Mouse (Mus musculus) hindbrain, postnatal 0 days (tissue): ENCODE measurements around the gene P2rx3. TPM values are rescaled to one million over a fixed set of nuclear protein-coding genes. Genes with fewer than 3 reads are reported as not detected.

Experiments used
- ATAC-seq: fragments of 200-750 bp; cut with Nextera tagmentation; 2 replicates; pipeline ENCODE4 v1.8.0; 2017; ENCODE audit warnings: mild to moderate bottlenecking, moderate TSS enrichment, moderate library complexity
- DNase-seq: peaks from one replicate; pipeline ENCODE4 v3.0.0-alpha.2; 2015; ENCODE audit warnings: low spot score
- H3K27ac ChIP-seq: fragments of 300-500 bp; sonication (generic); 2 replicates; pipeline ENCODE4 v1.5.1; 2014; ENCODE audit warnings: mild to moderate bottlenecking
- H3K27me3 ChIP-seq: fragments of 300-500 bp; sonication (generic); 2 replicates; pipeline ENCODE4 v1.6.1; 2014; ENCODE audit warnings: low read length, mixed read lengths; ENCODE audit not compliant: insufficient read depth
- H3K36me3 ChIP-seq: fragments of 300-500 bp; sonication (generic); 2 replicates; pipeline ENCODE4 v1.6.1; 2014; ENCODE audit warnings: low read length, mixed read lengths; ENCODE audit not compliant: insufficient read depth
- H3K4me1 ChIP-seq: fragments of 300-500 bp; sonication (generic); 2 replicates; pipeline ENCODE4 v1.6.1; 2014; ENCODE audit warnings: antibody characterized with exemption, low read length, mixed read lengths; ENCODE audit not compliant: insufficient read depth
- H3K4me2 ChIP-seq: fragments of 300-500 bp; sonication (generic); 2 replicates; pipeline ENCODE4 v1.6.1; 2014; ENCODE audit warnings: low read depth, mild to moderate bottlenecking, low read length, moderate library complexity, mixed read lengths
- H3K4me3 ChIP-seq: fragments of 300-500 bp; sonication (generic); 2 replicates; pipeline ENCODE4 v1.5.1; 2014; ENCODE audit warnings: low read length
- H3K9ac ChIP-seq: fragments of 300-500 bp; sonication (generic); replicated peaks from 2 replicates; pipeline ENCODE4 v1.6.1; 2014; ENCODE audit warnings: mild to moderate bottlenecking, low read length, moderate library complexity, mixed read lengths
- H3K9me3 ChIP-seq: fragments of 300-500 bp; sonication (generic); 2 replicates; pipeline ENCODE4 v1.6.1; 2016; ENCODE audit warnings: low read length, mixed read lengths
- CTCF ChIP-seq: IDR thresholded peaks from 2 replicates; pipeline ENCODE4 v1.5.1; 2016; ENCODE audit warnings: antibody characterized with exemption, control low read depth, low read depth
- WGBS: fragments of 180-500 bp; shearing (Covaris S2); extraction: QIAGEN DNeasy Blood & Tissue Kit; methylation state at CpG from one replicate; pipeline ENCODE4 v1.1.7; 2014; 5-methylcytosine and 5-hydroxymethylcytosine counted together
- polyA plus RNA-seq: library from polyadenylated mRNA; unstranded; fragments of >200 nt; fragmentation: Nextera tagmentation; extraction: Ambion mirVana; gene quantifications from 2 replicates; pipeline ENCODE4 v1.2.1, GENCODE M21; 2015
- total RNA-seq: library from RNA; depleted of rRNA; stranded (reverse); fragments of >200 nt; gene quantifications from 2 replicates; pipeline ENCODE4 v1.2.3, GENCODE M21; 2014

Gene P2rx3
- total and polyA plus RNA-seq, 2 experiments from 2014 or later: 1.7 to 2.6 TPM

GRCm38 (mm10) chr2:85011906-85012604, 25.2 kb downstream of the P2rx3 start:
- DNase-seq: peak; percentile 11
- Histone ChIP-seq H3K4me3 (no peak overlapping the region), H3K4me2 (no peak overlapping the region), H3K9me3 (no peaks in the 10 kb centered on the region), H3K27ac (no peak overlapping the region), H3K9ac (no peak overlapping the region), H3K36me3 (no peaks in the 10 kb centered on the region), H3K27me3 (no peaks in the 10 kb centered on the region), H3K4me1 (no peaks in the 10 kb centered on the region)
- no peak for ATAC-seq
- TF ChIP-seq CTCF: no peak
- 56% methylated on average over 9 of the region's 9 CpGs for WGBS

- Histone ChIP-seq H3K4me2 (no peak overlapping the region), H3K4me3 (no peak overlapping the region), H3K4me1 (no peaks in the 10 kb centered on the region), H3K9ac (no peak overlapping the region), H3K36me3 (no peaks in the 10 kb centered on the region), H3K27me3 (no peaks in the 10 kb centered on the region), H3K27ac (no peak overlapping the region), H3K9me3 (no peaks in the 10 kb centered on the region)
- TF ChIP-seq CTCF: no peak
- DNase-seq (no peak), ATAC-seq (no peak)
- WGBS: 79% methylated on average over 2 of the region's 2 CpGs
Measured at GRCm38 (mm10) chr2:85009212-85009611, 28.1 kb downstream of the P2rx3 start.

- H3K9ac ChIP-seq: no peak overlapping the region
- peak; percentile 43 for DNase-seq
- H3K4me1 ChIP-seq: no peaks in the 10 kb centered on the region
- H3K27me3 ChIP-seq: no peaks in the 10 kb centered on the region
- no peak overlapping the region for H3K4me2 ChIP-seq
- WGBS: 19% methylated on average over 4 of the region's 4 CpGs
- ATAC-seq: no peak
- no peak overlapping the region for H3K27ac ChIP-seq
- no peaks in the 10 kb centered on the region for H3K36me3 ChIP-seq
- TF ChIP-seq CTCF: peak; percentile 64
- no peaks in the 10 kb centered on the region for H3K9me3 ChIP-seq
- no peak overlapping the region for H3K4me3 ChIP-seq
Measured at GRCm38 (mm10) chr2:85007729-85008128, 29.5 kb downstream of the P2rx3 start.

GRCm38 (mm10) chr2:85006600-85006999, 30.7 kb downstream of the P2rx3 start:
- H3K27me3 ChIP-seq: no peaks in the 10 kb centered on the region
- TF ChIP-seq CTCF: no peak

GRCm38 (mm10) chr2:85004341-85004740, 32.9 kb downstream of the P2rx3 start:
- Histone ChIP-seq H3K4me2 (no peak overlapping the region), H3K36me3 (no peaks in the 10 kb centered on the region), H3K9me3 (no peaks in the 10 kb centered on the region), H3K27ac (no peak overlapping the region), H3K9ac (no peak overlapping the region), H3K4me1 (no peaks in the 10 kb centered on the region), H3K27me3 (no peaks in the 10 kb centered on the region), H3K4me3 (no peak overlapping the region)
- no peak for ATAC-seq
- WGBS: 86% methylated on average over 4 of the region's 4 CpGs
- no peak for TF ChIP-seq CTCF
- no peak for DNase-seq

More at GRCm38 (mm10) chr2:85006600-85006999, 30.7 kb downstream of the P2rx3 start:
- ATAC-seq (no peak), DNase-seq (no peak)
- H3K27ac ChIP-seq: no peak overlapping the region
- H3K4me3 ChIP-seq: no peak overlapping the region
- no peaks in the 10 kb centered on the region for H3K4me1 ChIP-seq
- no peaks in the 10 kb centered on the region for H3K9me3 ChIP-seq
- no peak overlapping the region for H3K9ac ChIP-seq
- no peak overlapping the region for H3K4me2 ChIP-seq
- WGBS: 72% methylated on average over 7 of the region's 7 CpGs
- no peaks in the 10 kb centered on the region for H3K36me3 ChIP-seq

GRCm38 (mm10) chr2:85002575-85002974, 34.7 kb downstream of the P2rx3 start:
- DNase-seq (no peak), ATAC-seq (no peak)
- H3K4me2 ChIP-seq: no peak overlapping the region
- no peak overlapping the region for H3K4me3 ChIP-seq
- no peak overlapping the region for H3K9ac ChIP-seq
- no peak overlapping the region for H3K27ac ChIP-seq
- H3K9me3 ChIP-seq: no peaks in the 10 kb centered on the region
- H3K27me3 ChIP-seq: no peaks in the 10 kb centered on the region
- H3K36me3 ChIP-seq: no peaks in the 10 kb centered on the region
- H3K4me1 ChIP-seq: no peaks in the 10 kb centered on the region
- 85% methylated on average over 8 of the region's 8 CpGs for WGBS
- no peak for TF ChIP-seq CTCF

GRCm38 (mm10) chr2:85001497-85001896, 35.8 kb downstream of the P2rx3 start:
- H3K9ac ChIP-seq: no peak overlapping the region
- no peaks in the 10 kb centered on the region for H3K27me3 ChIP-seq
- H3K9me3 ChIP-seq: no peaks in the 10 kb centered on the region
- ATAC-seq (0 out of 2 replicates have a peak, but pooled peaks have one; percentile 14), DNase-seq (no peak)
- H3K4me1 ChIP-seq: no peaks in the 10 kb centered on the region
- 57% methylated on average over 13 of the region's 13 CpGs for WGBS
- no peak overlapping the region for H3K4me2 ChIP-seq
- no peak overlapping the region for H3K4me3 ChIP-seq
- no peak for TF ChIP-seq CTCF
- no peaks in the 10 kb centered on the region for H3K36me3 ChIP-seq
- no peak overlapping the region for H3K27ac ChIP-seq
